Mouse (Mus musculus): Measurements from ENCODE around the gene Shank3.

GRCm38 (mm10) chr15:89525896-89526295 lies 26.5 kb downstream of the Shank3 start:
- TF ChIP-seq GATA1 (IDR thresholded peaks at IDR 0.05; ENCODE audit: low read length): no peak
- TF ChIP-seq TAL1 (IDR thresholded peaks at IDR 0.05; ENCODE audit: low read length): no peak

All from erythroblast, embryonic 14.5 days (primary cell).